Mouse (Mus musculus): ENCODE results near the gene Tmem101.
"Not testable (repeated sequence)": the region's sequence is repeated elsewhere in the genome, so short reads cannot be mapped to it uniquely, and the experiment has no call there.

The Tmem101 gene

DNA sequence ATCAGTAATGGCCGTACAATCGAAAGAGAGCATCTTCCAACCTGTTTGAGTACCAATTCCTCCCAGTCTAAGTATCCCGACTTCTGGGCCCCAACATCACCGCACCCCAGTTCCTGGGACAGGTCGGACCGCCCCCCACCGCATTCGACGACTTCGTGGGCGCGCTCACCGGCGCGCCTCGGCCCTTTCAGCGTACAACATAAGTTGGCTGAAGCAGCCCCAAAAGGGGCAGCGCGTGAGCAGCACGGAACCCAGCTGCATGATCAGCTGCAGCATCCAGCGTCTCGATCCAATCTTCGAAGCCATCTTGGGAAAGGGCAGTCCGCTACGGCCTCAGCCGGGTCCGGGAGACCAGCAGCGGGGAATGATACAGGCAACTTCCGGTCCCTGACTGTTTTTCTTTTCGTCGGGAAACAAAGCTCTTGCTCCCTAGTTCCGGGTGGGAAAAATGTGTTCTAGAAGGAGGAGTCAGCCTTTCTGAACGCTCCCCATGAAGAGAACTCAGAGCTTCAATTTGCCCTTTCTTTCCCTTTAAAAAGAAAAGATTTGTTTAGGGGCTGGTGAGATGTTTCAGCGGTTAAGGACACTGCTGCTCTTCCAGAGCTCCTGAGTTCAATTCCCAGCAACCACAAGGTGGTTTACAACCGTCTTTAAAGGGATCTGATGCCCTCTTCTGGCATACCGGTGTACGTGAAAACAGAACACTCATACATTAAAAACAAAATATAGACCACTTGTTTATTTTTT is at the start of gene Tmem101:
Gene Tmem101, minus strand, starts transcription at position 366 of the 747 bp plus-strand sequence.
- peak; percentile 91 to 97 for DNase-seq (ENCODE audit: inconsistent age in 2 of 2, low spot score in 1 of 2)

DNA sequence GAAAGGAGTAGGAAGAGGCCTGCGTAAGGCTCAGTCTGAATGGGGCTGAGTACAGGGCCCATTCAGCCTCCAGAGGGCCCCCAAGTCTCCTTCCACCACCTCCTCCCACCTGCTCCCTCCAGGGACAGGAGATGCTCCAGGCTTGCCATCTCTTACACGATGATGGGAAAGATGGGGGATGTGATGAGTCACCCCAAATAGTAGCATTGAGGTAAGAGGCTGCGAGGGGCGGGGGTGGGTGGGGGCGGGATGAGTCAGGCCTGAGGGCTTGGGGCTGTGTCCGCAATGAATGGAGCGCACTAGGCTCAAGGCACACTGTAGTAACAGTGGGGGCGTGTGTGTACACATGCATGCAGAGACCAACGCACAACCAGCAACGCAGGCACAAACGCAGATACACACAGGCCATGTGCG is 45.2 kb upstream of the Tmem101 start:
- DNase-seq (ENCODE audit: inconsistent age in 2 of 2, low spot score in 1 of 2): no peak

DNA sequence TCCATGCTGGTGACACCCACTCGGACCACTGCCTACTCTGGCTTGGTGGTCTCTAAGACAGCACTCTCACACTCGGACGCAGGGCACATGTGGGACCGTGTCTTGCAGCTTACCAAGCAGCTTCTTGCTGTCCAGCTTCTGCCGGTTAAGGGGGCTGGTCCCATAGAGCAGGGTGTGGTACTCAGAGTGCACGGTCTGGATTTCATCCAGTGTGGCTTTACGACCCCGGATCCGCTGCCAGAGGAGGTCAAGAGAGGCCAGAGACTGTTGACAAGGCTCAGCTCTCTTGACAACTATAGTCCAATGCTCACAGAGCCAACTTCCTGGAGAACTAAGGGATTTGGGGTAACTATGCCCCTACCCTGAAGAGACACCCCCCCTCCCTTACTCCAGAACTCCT is 43.7 kb upstream of the Tmem101 start:
- no peak for DNase-seq (ENCODE audit: inconsistent age in 2 of 2, low spot score in 1 of 2)

- no peak for DNase-seq (ENCODE audit: inconsistent age in 2 of 2, low spot score in 1 of 2)
Measured at GRCm38 (mm10) chr11:102198245-102198644, 42.0 kb upstream of the Tmem101 start.

- no peak for DNase-seq (ENCODE audit: inconsistent age in 2 of 2, low spot score in 1 of 2)
Measured at GRCm38 (mm10) chr11:102196018-102196797, 40.0 kb upstream of the Tmem101 start.

DNA sequence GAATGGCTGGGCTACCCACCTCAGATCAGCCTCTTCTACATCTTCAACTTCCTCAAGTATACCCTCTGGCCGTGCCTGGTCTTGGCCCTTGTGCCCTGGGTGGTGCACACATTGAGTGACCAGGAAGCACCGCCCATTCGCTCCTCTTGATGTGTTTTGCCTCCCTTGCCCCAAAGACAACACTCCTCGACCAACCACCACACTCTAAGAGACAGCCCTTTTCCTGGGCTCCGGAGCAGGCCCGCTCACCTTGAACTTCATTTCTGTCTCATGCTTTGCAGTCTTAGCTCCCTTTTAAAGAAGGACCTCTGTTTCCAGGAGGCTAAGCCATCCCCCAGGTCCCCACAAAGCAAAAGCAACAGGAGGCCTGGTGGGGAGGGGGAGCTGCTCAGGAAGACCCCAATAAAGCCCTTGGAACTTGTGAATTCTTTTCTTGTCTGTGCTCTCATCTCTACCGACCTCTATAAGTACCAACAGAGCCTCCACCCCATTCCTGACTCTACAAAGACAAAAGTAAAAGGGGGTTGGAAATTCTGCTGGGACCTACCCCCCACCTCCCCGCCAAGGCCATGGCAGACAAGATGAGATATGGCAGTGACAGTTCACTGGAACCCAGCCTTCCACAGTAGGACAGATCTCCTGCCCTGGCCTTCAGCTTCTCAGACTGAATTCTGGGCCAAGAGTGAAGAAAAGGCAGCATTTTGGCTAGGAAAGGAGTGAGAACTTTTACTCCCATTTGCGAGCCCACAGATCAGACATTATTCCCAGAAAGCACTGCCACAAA is 37.6 kb upstream of the Tmem101 start:
- DNase-seq (ENCODE audit: inconsistent age in 2 of 2, low spot score in 1 of 2): peak; percentile 85 to 92

DNA sequence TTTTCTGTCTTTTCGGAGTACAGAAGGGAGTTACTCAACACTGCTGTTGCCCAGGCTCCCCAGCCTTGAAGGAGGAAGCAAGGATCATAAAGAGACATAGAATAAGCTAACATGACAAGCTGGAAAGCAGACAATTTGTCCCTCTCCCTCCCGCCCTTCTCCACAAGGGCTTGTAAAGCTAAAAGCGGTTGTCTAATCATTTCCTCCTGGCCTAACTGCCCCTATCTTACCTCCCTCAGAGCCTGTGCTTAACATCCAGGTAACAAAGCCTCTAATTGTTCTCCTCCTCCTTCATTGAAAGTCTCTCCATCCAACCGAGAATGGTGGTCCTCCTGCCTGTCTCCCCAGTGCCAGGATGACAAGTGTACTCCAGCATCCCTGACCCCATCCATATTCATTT is 34.6 kb upstream of the Tmem101 start:
- no peak for DNase-seq (ENCODE audit: inconsistent age in 2 of 2, low spot score in 1 of 2)

GRCm38 (mm10) chr11:102189461-102190436 is 33.5 kb upstream of the Tmem101 start, which contains the start of gene G6pc3:
G6pc3 (plus strand) TSS chr11:102189620.
- peak; percentile 94 to 98 for DNase-seq (ENCODE audit: inconsistent age in 2 of 2, low spot score in 1 of 2)

GRCm38 (mm10) chr11:102188980-102189379 is 32.8 kb upstream of the Tmem101 start:
- DNase-seq (ENCODE audit: inconsistent age in 2 of 2, low spot score in 1 of 2): peak in 1 of 2 experiments; percentile 39

DNA sequence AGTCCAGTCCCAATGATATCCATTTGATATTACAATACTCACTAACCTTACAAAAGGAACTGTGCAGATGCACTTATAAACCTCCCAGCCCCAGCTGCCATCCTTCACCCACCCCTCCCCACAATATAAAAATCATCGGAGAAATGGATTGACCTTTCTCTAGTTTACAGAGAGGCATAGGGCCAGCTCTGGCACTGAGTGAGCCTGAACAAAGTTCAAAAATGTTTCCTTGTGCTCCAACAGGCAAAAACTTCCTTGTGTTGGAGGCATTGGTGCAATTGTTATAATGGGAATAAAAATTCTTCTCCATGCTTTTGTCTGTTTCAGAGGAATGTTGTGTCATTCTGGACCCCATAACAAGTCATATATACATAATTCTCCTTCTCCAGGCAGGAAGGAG is 30.0 kb upstream of the Tmem101 start:
- no peak for DNase-seq (ENCODE audit: inconsistent age in 2 of 2, low spot score in 1 of 2)

DNA sequence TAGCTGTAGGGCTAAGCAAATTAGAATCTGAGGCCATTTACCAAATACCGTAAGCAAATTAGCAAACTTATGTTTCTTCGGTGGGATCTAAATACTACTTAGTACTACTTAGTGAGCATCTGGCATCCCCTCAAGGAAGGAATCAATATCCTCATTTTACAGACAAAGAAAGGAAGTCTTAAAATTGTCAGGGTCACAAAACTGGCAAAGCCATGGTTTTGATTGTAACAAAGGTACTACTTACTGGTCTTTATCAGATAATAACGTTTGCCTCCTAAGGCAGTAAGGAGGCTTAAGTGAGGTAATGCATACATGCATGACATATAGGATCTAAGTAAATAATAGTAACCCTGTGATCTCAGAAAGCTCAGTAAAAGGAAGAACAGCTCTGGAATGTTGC is 29.5 kb upstream of the Tmem101 start:
- no peak for DNase-seq (ENCODE audit: inconsistent age in 2 of 2, low spot score in 1 of 2)

- DNase-seq (ENCODE audit: inconsistent age in 2 of 2, low spot score in 1 of 2): peak; percentile 96 to 98
Measured at GRCm38 (mm10) chr11:102184646-102185495, 28.7 kb upstream of the Tmem101 start, which contains the start of gene Lsm12. Lsm12 (minus strand) TSS chr11:102185296.

DNA sequence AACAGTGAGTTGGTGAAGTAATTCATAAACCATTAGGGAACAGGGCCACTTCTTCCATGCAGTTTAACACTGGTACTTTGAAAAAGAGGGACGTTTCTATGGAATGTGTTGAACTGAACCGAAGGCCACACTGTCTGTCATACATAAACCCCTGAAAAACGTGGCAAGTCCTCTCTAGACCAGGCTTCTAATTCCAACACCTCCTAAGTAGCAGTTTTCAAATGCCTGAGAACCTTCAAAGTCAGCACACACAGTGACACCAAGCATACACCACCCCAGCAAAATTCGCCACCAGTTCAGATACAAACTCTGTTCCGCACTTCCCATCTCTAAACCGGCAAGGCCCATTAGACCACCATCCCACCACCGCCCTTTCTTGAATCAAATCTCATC is 28.0 kb upstream of the Tmem101 start:
- DNase-seq (ENCODE audit: inconsistent age in 2 of 2, low spot score in 1 of 2): no peak

DNA sequence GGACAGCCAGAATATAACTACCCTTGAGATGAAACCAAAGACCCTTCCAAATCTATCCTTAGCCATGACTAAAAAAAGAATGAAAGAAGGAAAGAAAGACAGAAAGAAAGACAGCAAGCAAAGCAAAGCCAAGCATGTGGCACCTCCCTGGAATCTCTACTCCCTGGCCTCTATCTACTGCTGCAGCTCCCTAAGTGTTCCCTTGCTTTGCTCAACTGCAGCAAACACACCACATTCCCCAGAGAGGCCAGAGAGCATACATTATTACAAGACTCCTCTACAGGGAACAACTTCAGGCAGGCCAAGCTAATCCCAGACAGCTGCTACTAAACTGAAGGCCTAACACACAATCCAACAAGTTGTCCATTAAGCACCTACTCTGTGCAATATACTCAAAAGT is 23.6 kb upstream of the Tmem101 start:
- DNase-seq (ENCODE audit: inconsistent age in 2 of 2, low spot score in 1 of 2): no peak

DNA sequence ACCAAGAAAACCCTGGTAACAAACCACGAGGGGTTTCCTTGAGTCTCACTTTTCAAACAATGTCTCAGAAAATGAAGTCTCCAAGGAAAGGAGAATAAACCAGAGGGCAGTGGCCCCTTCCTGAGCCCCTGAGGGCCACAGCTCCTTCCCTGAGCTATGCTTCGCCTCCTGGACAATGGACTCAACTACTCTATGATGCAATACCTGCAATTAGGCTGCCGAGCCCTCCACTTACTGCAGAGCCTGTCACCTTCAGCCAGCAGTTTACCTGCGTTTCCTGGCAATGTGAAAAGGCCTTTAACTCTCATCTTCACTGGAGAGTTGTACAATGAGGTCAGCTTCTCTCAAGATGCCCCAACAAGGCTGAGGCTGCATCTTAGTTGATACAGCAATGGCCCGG is 12.5 kb upstream of the Tmem101 start:
- no peak for DNase-seq (ENCODE audit: inconsistent age in 2 of 2, low spot score in 1 of 2)

GRCm38 (mm10) chr11:102167539-102167938 is 11.3 kb upstream of the Tmem101 start:
- DNase-seq (ENCODE audit: inconsistent age in 2 of 2, low spot score in 1 of 2): no peak

DNA sequence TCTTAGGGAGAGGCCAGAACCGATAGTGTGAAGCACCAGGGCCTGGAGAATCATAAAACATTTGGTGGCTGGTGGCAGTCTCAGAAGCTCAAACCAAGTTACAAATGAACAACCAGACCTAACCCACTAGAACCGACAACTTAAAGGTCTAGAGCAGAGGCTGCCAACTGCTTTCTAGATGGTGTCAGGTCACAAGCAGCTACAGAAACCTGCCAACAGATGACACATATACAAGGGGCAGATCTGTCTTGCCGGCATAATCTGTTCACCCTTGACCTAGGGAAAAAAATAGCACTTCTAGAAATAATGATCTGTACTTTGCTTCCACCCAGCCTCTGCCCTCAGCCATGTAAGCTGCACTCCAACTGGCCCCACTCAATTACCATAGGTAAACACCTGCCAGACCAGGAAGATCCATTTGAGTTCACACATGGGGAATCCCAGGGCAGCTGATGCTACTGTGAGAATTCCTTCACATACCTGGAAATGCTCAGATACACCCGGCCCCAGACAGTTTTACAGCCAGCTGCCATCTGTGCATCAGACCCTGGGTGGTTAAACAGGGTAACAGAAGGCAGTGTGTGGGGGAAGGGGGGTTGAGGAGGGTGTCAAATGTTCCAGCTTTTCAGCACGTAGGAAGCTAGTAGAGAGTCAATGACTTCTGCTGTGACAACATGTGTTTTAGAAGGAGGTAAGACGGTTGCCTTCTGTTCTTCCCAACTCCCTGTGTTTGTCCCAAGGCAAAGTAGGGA is 9.9 kb upstream of the Tmem101 start:
- DNase-seq (ENCODE audit: inconsistent age in 2 of 2, low spot score in 1 of 2): no peak

DNA sequence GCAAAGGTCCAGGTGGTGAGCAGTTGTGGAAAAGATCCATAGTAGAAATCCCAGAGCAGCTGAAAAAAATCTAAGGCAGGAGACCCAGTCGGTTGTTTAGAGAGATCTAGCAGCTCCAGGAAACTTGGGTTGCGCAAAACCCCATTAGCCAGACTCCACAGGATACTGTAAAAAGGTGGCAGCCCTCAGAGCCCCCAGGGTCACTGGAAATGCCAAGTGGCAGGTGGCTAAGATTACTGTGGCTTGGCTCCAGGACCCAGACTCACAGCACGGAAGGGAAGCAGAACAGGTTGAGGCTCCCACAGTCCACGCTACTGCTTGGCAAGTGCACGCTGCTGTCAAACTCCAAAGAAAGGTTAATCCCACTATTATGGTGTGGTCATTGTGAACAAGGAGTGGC is 3.6 kb upstream of the Tmem101 start:
- DNase-seq (ENCODE audit: inconsistent age in 2 of 2, low spot score in 1 of 2): peak in 1 of 2 experiments; percentile 69

- not testable (repeated sequence) for DNase-seq (ENCODE audit: inconsistent age in 2 of 2, low spot score in 1 of 2)
Measured at GRCm38 (mm10) chr11:102158024-102158423, 1.8 kb upstream of the Tmem101 start.

All from adrenal gland, adult (tissue).